Mouse (Mus musculus): Measurements from ENCODE around the gene Iqgap3. TPM values are rescaled to one million over a fixed set of nuclear protein-coding genes. Genes with fewer than 3 reads are reported as not detected.

Iqgap3 gene
- total and polyA plus RNA-seq, 3 experiments: 0.21 to 0.64 (median 0.45) TPM

- H3K27me3 ChIP-seq (ENCODE audit: control insufficient read depth, insufficient read depth, low read length): no peaks in the 10 kb centered on the region
- H3K9ac ChIP-seq (ENCODE audit: low read depth, low read length): no peak overlapping the region
- no peak for TF ChIP-seq EP300 (IDR thresholded peaks at IDR 0.05; ENCODE audit: insufficient read depth, low read depth, low read length)
- intact Hi-C loops (cut with DNase I): no loop called here
- WGBS: 78% methylated on average over 2 of the region's 2 CpGs
- peaks cover 40% of the 10 kb centered on the region for H3K4me1 ChIP-seq (ENCODE audit: control insufficient read depth, insufficient read depth, low read length)
- DNase-seq: no peak
- H3K79me2 ChIP-seq (replicated peaks; ENCODE audit: control insufficient read depth, insufficient read depth, low read length): peaks cover 6% of the 10 kb centered on the region
- peaks cover 15% of the 10 kb centered on the region; the same call in 1 of the 2 replicates for H3K36me3 ChIP-seq (ENCODE audit: control insufficient read depth, insufficient read depth, low read length)
- no peak overlapping the region for H3K27ac ChIP-seq
- H3K4me3 ChIP-seq: no peak overlapping the region
Observed at GRCm38 (mm10) chr3:88154236-88154635, 72.5 kb downstream of the Iqgap3 start.

GRCm38 (mm10) chr3:88156817-88157216, 75.0 kb downstream of the Iqgap3 start:
- TF ChIP-seq CTCF (IDR thresholded peaks at IDR 0.05): no peak
- TF ChIP-seq EP300 (IDR thresholded peaks at IDR 0.05; ENCODE audit: insufficient read depth, low read depth, low read length): no peak
- TF ChIP-seq POLR2A (IDR thresholded peaks at IDR 0.05; ENCODE audit: insufficient read depth, low read depth, low read length): no peak
- Histone ChIP-seq H3K4me3 (no peak overlapping the region), H3K27ac (no peak overlapping the region), H3K4me1 (ENCODE audit: control insufficient read depth, insufficient read depth, low read length) (peaks cover 33% of the 10 kb centered on the region), H3K79me2 (replicated peaks; ENCODE audit: control insufficient read depth, insufficient read depth, low read length) (peaks cover 4% of the 10 kb centered on the region), H3K36me3 (ENCODE audit: control insufficient read depth, insufficient read depth, low read length) (peaks cover 26% of the 10 kb centered on the region), H3K27me3 (ENCODE audit: control insufficient read depth, insufficient read depth, low read length) (no peaks in the 10 kb centered on the region), H3K9ac (ENCODE audit: low read depth, low read length) (no peak overlapping the region)
- intact Hi-C loops (cut with DNase I): loop anchor here (5.0 kb wide), 1 partner anchor 70 kb away; no protein-coding TSS in a partner anchor
- no peak for DNase-seq

GRCm38 (mm10) chr3:88157771-88158597, 76.2 kb downstream of the Iqgap3 start:
- H3K79me2 ChIP-seq (replicated peaks; ENCODE audit: control insufficient read depth, insufficient read depth, low read length): peaks cover 4% of the 10 kb centered on the region
- no peak overlapping the region for H3K9ac ChIP-seq (ENCODE audit: low read depth, low read length)
- H3K27me3 ChIP-seq (ENCODE audit: control insufficient read depth, insufficient read depth, low read length): no peaks in the 10 kb centered on the region
- no peak overlapping the region; the same call in 1 of the 2 replicates for H3K27ac ChIP-seq
- no peak overlapping the region for H3K4me3 ChIP-seq
- H3K4me1 ChIP-seq (ENCODE audit: control insufficient read depth, insufficient read depth, low read length): peaks cover 34% of the 10 kb centered on the region
- peak; percentile 60 to 61 for DNase-seq
- intact Hi-C loops (cut with DNase I): loop anchor here (5.0 kb wide), 1 partner anchor 71 kb away; no protein-coding TSS in a partner anchor
- TF ChIP-seq POLR2A (IDR thresholded peaks at IDR 0.05; ENCODE audit: insufficient read depth, low read depth, low read length) (no peak), EP300 (IDR thresholded peaks at IDR 0.05; ENCODE audit: insufficient read depth, low read depth, low read length) (no peak), CTCF (IDR thresholded peaks at IDR 0.05) (peak; percentile 77)
- WGBS: 29% methylated on average over 23 of the region's 23 CpGs
- H3K36me3 ChIP-seq (ENCODE audit: control insufficient read depth, insufficient read depth, low read length): peaks cover 33% of the 10 kb centered on the region

- TF ChIP-seq EP300 (IDR thresholded peaks at IDR 0.05; ENCODE audit: insufficient read depth, low read depth, low read length) (no peak), POLR2A (IDR thresholded peaks at IDR 0.05; ENCODE audit: insufficient read depth, low read depth, low read length) (no peak), CTCF (IDR thresholded peaks at IDR 0.05) (no peak)
- Histone ChIP-seq H3K4me1 (ENCODE audit: control insufficient read depth, insufficient read depth, low read length) (peaks cover 32% of the 10 kb centered on the region), H3K36me3 (ENCODE audit: control insufficient read depth, insufficient read depth, low read length) (peaks cover 37% of the 10 kb centered on the region), H3K9ac (ENCODE audit: low read depth, low read length) (no peak overlapping the region), H3K27ac (no peak overlapping the region; the same call in 1 of the 2 replicates), H3K79me2 (replicated peaks; ENCODE audit: control insufficient read depth, insufficient read depth, low read length) (peaks cover 4% of the 10 kb centered on the region), H3K4me3 (no peak overlapping the region), H3K27me3 (ENCODE audit: control insufficient read depth, insufficient read depth, low read length) (no peaks in the 10 kb centered on the region)
- 62% methylated on average over 6 of the region's 6 CpGs for WGBS
- no peak for DNase-seq
- intact Hi-C loops (cut with DNase I): loop anchor here (5.0 kb wide), 1 partner anchor 72 kb away; no protein-coding TSS in a partner anchor
Observed at GRCm38 (mm10) chr3:88158991-88159390, 77.2 kb downstream of the Iqgap3 start.

- no peak for TF ChIP-seq POLR2A (IDR thresholded peaks at IDR 0.05; ENCODE audit: insufficient read depth, low read depth, low read length)
- no peak for TF ChIP-seq CTCF (IDR thresholded peaks at IDR 0.05)
- TF ChIP-seq EP300 (IDR thresholded peaks at IDR 0.05; ENCODE audit: insufficient read depth, low read depth, low read length): no peak
- Histone ChIP-seq H3K4me1 (ENCODE audit: control insufficient read depth, insufficient read depth, low read length) (peaks cover 29% of the 10 kb centered on the region), H3K9ac (ENCODE audit: low read depth, low read length) (no peak overlapping the region), H3K27me3 (ENCODE audit: control insufficient read depth, insufficient read depth, low read length) (no peaks in the 10 kb centered on the region), H3K4me3 (no peak overlapping the region), H3K27ac (peak overlapping the region; percentile 29; the same call in 1 of the 2 replicates), H3K79me2 (replicated peaks; ENCODE audit: control insufficient read depth, insufficient read depth, low read length) (peaks cover 4% of the 10 kb centered on the region), H3K36me3 (ENCODE audit: control insufficient read depth, insufficient read depth, low read length) (peaks cover 46% of the 10 kb centered on the region)
- WGBS: 57% methylated on average over 6 of the region's 6 CpGs
- intact Hi-C loops (cut with DNase I): no loop called here
- no peak for DNase-seq
Observed at GRCm38 (mm10) chr3:88160856-88161255, 79.1 kb downstream of the Iqgap3 start.

GRCm38 (mm10) chr3:88162259-88162658, 80.5 kb downstream of the Iqgap3 start:
- H3K27ac ChIP-seq: peak overlapping the region; percentile 83
- WGBS: 7% methylated on average over 8 of the region's 8 CpGs
- H3K79me2 ChIP-seq (replicated peaks; ENCODE audit: control insufficient read depth, insufficient read depth, low read length): peaks cover 2% of the 10 kb centered on the region; the same call in 1 of the 2 replicates
- TF ChIP-seq CTCF (IDR thresholded peaks at IDR 0.05) (no peak), POLR2A (IDR thresholded peaks at IDR 0.05; ENCODE audit: insufficient read depth, low read depth, low read length) (0 out of 2 replicates have a peak, but pooled peaks have one; percentile 20), EP300 (IDR thresholded peaks at IDR 0.05; ENCODE audit: insufficient read depth, low read depth, low read length) (peak; percentile 93)
- no peaks in the 10 kb centered on the region for H3K27me3 ChIP-seq (ENCODE audit: control insufficient read depth, insufficient read depth, low read length)
- peaks cover 43% of the 10 kb centered on the region for H3K36me3 ChIP-seq (ENCODE audit: control insufficient read depth, insufficient read depth, low read length)
- H3K4me3 ChIP-seq: no peak overlapping the region
- intact Hi-C loops (cut with DNase I): no loop called here
- no peak overlapping the region; the same call in 1 of the 2 replicates for H3K9ac ChIP-seq (ENCODE audit: low read depth, low read length)
- peaks cover 28% of the 10 kb centered on the region for H3K4me1 ChIP-seq (ENCODE audit: control insufficient read depth, insufficient read depth, low read length)
- DNase-seq: peak; percentile 73 to 85

Measured in heart, adult 2 months (tissue).